Mouse (Mus musculus): Measurements from ENCODE around the gene Olfr652. TPM values are rescaled to one million over a fixed set of nuclear protein-coding genes. Genes with fewer than 3 reads are reported as not detected.

The Olfr652 gene
- total RNA-seq (2021): not detected
- long read RNA-seq, experiment 1: 0 reads
- long read RNA-seq, experiment 2: 0 reads

GRCm38 (mm10) chr7:104560601-104561000, at the start of gene Olfr652:
TSS of gene Olfr652 (plus strand) at chr7:104560901.
- H3K27ac ChIP-seq: no peak within 1 kb of the TSS
- no peak for TF ChIP-seq CTCF (IDR thresholded peaks at IDR 0.05)
- intact Hi-C loops (cut with DNase I): no loop called here
- H3K4me3 ChIP-seq: no peak within 1 kb of the TSS
- no peak for DNase-seq

- no peak for DNase-seq
- H3K4me3 ChIP-seq: no peak within 1 kb of the TSS
- no peak within 1 kb of the TSS for H3K27ac ChIP-seq
- intact Hi-C loops (cut with DNase I): no loop called here
- TF ChIP-seq CTCF (IDR thresholded peaks at IDR 0.05): no peak
Observed at GRCm38 (mm10) chr7:104549833-104550232, 10.9 kb upstream of the Olfr652 start, which contains the start of gene Olfr651. TSS of gene Olfr651 (plus strand) at chr7:104550133.

GRCm38 (mm10) chr7:104552700-104553099, 8.0 kb upstream of the Olfr652 start:
- DNase-seq: no peak
- intact Hi-C loops (cut with DNase I): no loop called here
- Histone ChIP-seq H3K4me3 (no peak overlapping the region), H3K27ac (no peak overlapping the region)
- no peak for TF ChIP-seq CTCF (IDR thresholded peaks at IDR 0.05)

GRCm38 (mm10) chr7:104577014-104577413, 16.3 kb downstream of the Olfr652 start, which contains the start of gene Olfr653:
TSS of gene Olfr653 (plus strand) at chr7:104577314.
- Histone ChIP-seq H3K4me3 (no peak within 1 kb of the TSS), H3K27ac (no peak within 1 kb of the TSS)
- intact Hi-C loops (cut with DNase I): no loop called here
- no peak for TF ChIP-seq CTCF (IDR thresholded peaks at IDR 0.05)
- DNase-seq: no peak

- intact Hi-C loops (cut with DNase I): no loop called here
- no peak overlapping the region for H3K4me3 ChIP-seq
- no peak for DNase-seq
- H3K27ac ChIP-seq: no peak overlapping the region
- no peak for TF ChIP-seq CTCF (IDR thresholded peaks at IDR 0.05)
Observed at GRCm38 (mm10) chr7:104580846-104581245, 20.1 kb downstream of the Olfr652 start.

- intact Hi-C loops (cut with DNase I): no loop called here
- Histone ChIP-seq H3K4me3 (no peak overlapping the region), H3K27ac (no peak overlapping the region)
- TF ChIP-seq CTCF (IDR thresholded peaks at IDR 0.05): no peak
- DNase-seq: no peak
Observed at GRCm38 (mm10) chr7:104581429-104581828, 20.7 kb downstream of the Olfr652 start.

GRCm38 (mm10) chr7:104586725-104587124, 26.0 kb downstream of the Olfr652 start, which contains the start of gene Olfr654:
TSS of gene Olfr654 (plus strand) at chr7:104587025.
- no peak for DNase-seq

GRCm38 (mm10) chr7:104588274-104588673, 27.6 kb downstream of the Olfr652 start:
- no peak for TF ChIP-seq CTCF (IDR thresholded peaks at IDR 0.05)
- DNase-seq: no peak
- no peak overlapping the region for H3K4me3 ChIP-seq
- intact Hi-C loops (cut with DNase I): no loop called here
- H3K27ac ChIP-seq: no peak overlapping the region

More at GRCm38 (mm10) chr7:104586725-104587124, 26.0 kb downstream of the Olfr652 start, which contains the start of gene Olfr654:
- intact Hi-C loops (cut with DNase I): no loop called here
- H3K4me3 ChIP-seq: no peak within 1 kb of the TSS
- no peak for TF ChIP-seq CTCF (IDR thresholded peaks at IDR 0.05)
- no peak within 1 kb of the TSS for H3K27ac ChIP-seq

- intact Hi-C loops (cut with DNase I): no loop called here
- Histone ChIP-seq H3K4me3 (no peak within 1 kb of the TSS), H3K27ac (no peak within 1 kb of the TSS)
- TF ChIP-seq CTCF (IDR thresholded peaks at IDR 0.05): no peak
- DNase-seq: no peak
Observed at GRCm38 (mm10) chr7:104601679-104602078, 41.0 kb downstream of the Olfr652 start, which contains the start of gene Olfr655. TSS of gene Olfr655 (minus strand) at chr7:104601779.

- intact Hi-C loops (cut with DNase I): no loop called here
- peak; percentile 61 for TF ChIP-seq CTCF (IDR thresholded peaks at IDR 0.05)
- DNase-seq: peak; percentile 19
- Histone ChIP-seq H3K4me3 (no peak overlapping the region), H3K27ac (no peak overlapping the region)
Observed at GRCm38 (mm10) chr7:104603173-104603572, 42.5 kb downstream of the Olfr652 start.

GRCm38 (mm10) chr7:104604727-104605126, 44.0 kb downstream of the Olfr652 start:
- no peak overlapping the region for H3K27ac ChIP-seq
- DNase-seq: no peak
- H3K4me3 ChIP-seq: no peak overlapping the region
- no peak for TF ChIP-seq CTCF (IDR thresholded peaks at IDR 0.05)
- intact Hi-C loops (cut with DNase I): no loop called here

GRCm38 (mm10) chr7:104613655-104614054, 53.0 kb downstream of the Olfr652 start, which contains the start of gene Olfr656:
TSS of gene Olfr656 (plus strand) at chr7:104613955.
- no peak within 1 kb of the TSS for H3K4me3 ChIP-seq
- no peak for TF ChIP-seq CTCF (IDR thresholded peaks at IDR 0.05)
- DNase-seq: no peak
- H3K27ac ChIP-seq: no peak within 1 kb of the TSS
- intact Hi-C loops (cut with DNase I): no loop called here

Other genes with a start within 250 kb of the Olfr652 start
- gene Trim12a, start 245.4 kb upstream of the Olfr652 start, total RNA-seq (2021): 1 to 10 TPM; 2.2 to 3.4 TPM
- gene Trim34b, start 231.4 kb upstream of the Olfr652 start, total RNA-seq (2021): not detected
- 1 to 10 TPM; 2.1 to 2.5 TPM for gene Trim12c, start 207.5 kb upstream of the Olfr652 start, total RNA-seq (2021)
- gene Trim30b, start 191.0 kb upstream of the Olfr652 start, total RNA-seq (2021): not detected
- under 1 TPM in 1 of 2 experiments, not detected in 1; 0.25 TPM for gene Trim30c, start 160.1 kb upstream of the Olfr652 start, total RNA-seq (2021)
- 1 to 10 TPM in 1 of 2 experiments, under 1 TPM in 1; 0.64 to 1.5 TPM for gene Trim30a, start 95.7 kb upstream of the Olfr652 start, total RNA-seq (2021)
- under 1 TPM; 0.33 to 0.56 TPM for gene Trim30d, start 53.1 kb upstream of the Olfr652 start, total RNA-seq (2021)
- not detected for gene Olfr651, start 10.8 kb upstream of the Olfr652 start, total RNA-seq (2021)
- gene Olfr653, start 16.4 kb downstream of the Olfr652 start, total RNA-seq (2021): not detected
- not detected for gene Olfr654, start 26.1 kb downstream of the Olfr652 start, total RNA-seq (2021)
- not detected for gene Olfr655, start 40.9 kb downstream of the Olfr652 start, total RNA-seq (2021)
- gene Olfr656, start 53.1 kb downstream of the Olfr652 start, total RNA-seq (2021): not detected
- gene Olfr657, start 63.9 kb downstream of the Olfr652 start, total RNA-seq (2021): not detected
- not detected for gene Olfr658, start 86.4 kb downstream of the Olfr652 start, total RNA-seq (2021)
- not detected for gene Olfr659, start 105.9 kb downstream of the Olfr652 start, total RNA-seq (2021)
- gene Olfr661, start 125.6 kb downstream of the Olfr652 start, total RNA-seq (2021): not detected
- gene Usp17le, start 216.6 kb downstream of the Olfr652 start, total RNA-seq (2021): not detected

All from gastrocnemius, adult 2 months (tissue).